Mouse (Mus musculus) hindbrain, embryonic 11.5 days (tissue): ENCODE data around the gene Plppr3. TPM values are rescaled to one million over a fixed set of nuclear protein-coding genes. Genes with fewer than 3 reads are reported as not detected.

Experiments used
- ATAC-seq: fragments of 200-750 bp; cut with Nextera tagmentation; 2 replicates; pipeline ENCODE4 v1.8.0; 2017; ENCODE audit warnings: mild to moderate bottlenecking, moderate TSS enrichment, moderate library complexity; ENCODE audit not compliant: low FRiP score
- DNase-seq: peaks from one replicate; pipeline ENCODE4 v3.0.0-alpha.2; 2015; ENCODE audit warnings: low spot score
- H3K27ac ChIP-seq: fragments of 300-500 bp; sonication (generic); 2 replicates; pipeline ENCODE4 v1.5.1; 2014; ENCODE audit warnings: mild to moderate bottlenecking, low read depth, low read length
- H3K27me3 ChIP-seq: fragments of 300-500 bp; sonication (generic); 2 replicates; pipeline ENCODE4 v1.6.1; 2014; ENCODE audit warnings: mild to moderate bottlenecking, low read length, moderate library complexity, mixed read lengths; ENCODE audit not compliant: control insufficient read depth, insufficient read depth
- H3K36me3 ChIP-seq: fragments of 300-500 bp; sonication (generic); 2 replicates; pipeline ENCODE4 v1.6.1; 2014; ENCODE audit warnings: mild to moderate bottlenecking, low read length, moderate library complexity, mixed read lengths; ENCODE audit not compliant: control insufficient read depth, insufficient read depth
- H3K4me1 ChIP-seq: fragments of 300-500 bp; sonication (generic); replicated peaks from 2 replicates; pipeline ENCODE4 v1.6.1; 2014; ENCODE audit warnings: low read length, mixed read lengths; ENCODE audit not compliant: control insufficient read depth, insufficient read depth
- H3K4me2 ChIP-seq: fragments of 300-500 bp; sonication (generic); replicated peaks from 2 replicates; pipeline ENCODE4 v1.6.1; 2014; ENCODE audit warnings: mild to moderate bottlenecking, low read depth, low read length
- H3K4me3 ChIP-seq: fragments of 300-500 bp; sonication (generic); 2 replicates; pipeline ENCODE4 v1.5.1; 2014; ENCODE audit warnings: low read depth, low read length
- H3K9ac ChIP-seq: fragments of 300-500 bp; sonication (generic); 2 replicates; pipeline ENCODE4 v1.6.1; 2014; ENCODE audit warnings: low read depth, low read length
- H3K9me3 ChIP-seq: fragments of 300-500 bp; sonication (generic); 2 replicates; pipeline ENCODE4 v1.6.1; 2016; ENCODE audit warnings: low read length; ENCODE audit not compliant: control insufficient read depth
- WGBS: fragments of 180-500 bp; shearing (Covaris S2); extraction: QIAGEN DNeasy Blood & Tissue Kit; methylation state at CpG from one replicate; pipeline ENCODE4 v1.1.7; 2014; 5-methylcytosine and 5-hydroxymethylcytosine counted together
- polyA plus RNA-seq: library from polyadenylated mRNA; unstranded; fragments of >200 nt; fragmentation: Nextera tagmentation; extraction: Ambion mirVana; gene quantifications from 2 replicates; pipeline ENCODE4 v1.2.1, GENCODE M21; 2014

The Plppr3 gene
- polyA plus RNA-seq, 1 experiment from 2014 or later: 150 TPM

DNA sequence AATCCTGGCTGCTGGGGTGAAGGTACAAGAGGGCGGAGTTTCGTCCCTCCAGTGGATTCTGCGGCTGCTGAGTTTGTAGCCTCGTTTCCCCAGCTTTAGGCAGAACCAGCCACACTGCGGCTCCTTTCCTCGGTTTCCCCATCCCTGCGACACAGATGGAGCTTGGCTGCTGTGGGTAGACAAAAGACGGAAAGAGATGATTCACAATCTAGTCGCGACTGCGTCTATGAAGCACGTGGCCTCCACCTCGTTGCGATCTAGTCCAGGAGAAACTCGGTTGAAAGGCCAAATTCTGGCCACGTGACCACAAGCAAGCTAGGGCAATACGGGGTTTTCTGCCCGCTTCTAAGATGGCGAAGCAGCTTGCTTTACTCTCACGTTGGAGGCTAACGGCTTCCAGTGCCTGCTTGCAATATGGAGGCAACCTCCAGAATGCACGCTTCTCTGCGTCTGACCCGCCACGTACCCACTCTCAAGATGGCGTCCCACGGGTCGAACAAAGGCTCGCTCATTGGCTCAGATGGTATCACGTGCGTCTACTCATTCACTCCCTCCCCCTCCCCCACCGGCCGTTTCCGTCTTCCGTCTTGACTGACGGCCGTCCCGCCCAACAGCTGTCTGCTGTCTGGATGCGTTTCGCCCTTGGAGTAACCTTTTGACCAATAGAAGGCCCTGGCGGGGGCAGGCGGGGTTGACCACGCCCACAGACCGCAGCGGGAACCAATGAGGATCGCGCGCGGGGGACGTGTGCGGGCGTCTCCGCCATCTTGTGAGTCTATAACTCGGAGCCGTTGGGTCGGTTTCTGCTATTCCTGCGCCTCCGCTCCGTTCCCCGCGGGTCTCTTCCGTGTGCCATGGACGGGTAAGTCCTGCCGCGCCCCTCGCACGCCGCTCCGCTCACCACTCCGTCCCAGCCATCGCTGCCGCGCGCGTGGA, 20.3 kb downstream of the Plppr3 start, which contains the start of gene Ptbp1:
Gene Ptbp1 (plus strand): TSS at position 568 of the 936 bp plus-strand sequence.
- under 1% methylated on average over 73 of the region's 75 CpGs for WGBS
- Histone ChIP-seq H3K4me3 (peak within 1 kb of the TSS; percentile 100), H3K4me2 (peak within 1 kb of the TSS; percentile 99), H3K36me3 (peaks cover 2% of the 10 kb centered on the region; the same call in 1 of the 2 replicates), H3K9me3 (no peaks in the 10 kb centered on the region), H3K9ac (peak within 1 kb of the TSS; percentile 96), H3K27me3 (no peaks in the 10 kb centered on the region), H3K4me1 (peaks cover 38% of the 10 kb centered on the region), H3K27ac (peak within 1 kb of the TSS; percentile 100)
- ATAC-seq (peak; percentile 93), DNase-seq (peak; percentile 100)

GRCm38 (mm10) chr10:79853392-79853791, 21.0 kb downstream of the Plppr3 start:
- Histone ChIP-seq H3K36me3 (0 out of 2 replicates have a peak, but pooled peaks cover 2% of the 10 kb centered on the region), H3K9ac (peak overlapping the region; percentile 89), H3K4me3 (peak overlapping the region; percentile 100), H3K27ac (peak overlapping the region; percentile 100), H3K4me2 (peak overlapping the region; percentile 67), H3K9me3 (no peaks in the 10 kb centered on the region), H3K4me1 (peaks cover 37% of the 10 kb centered on the region), H3K27me3 (no peaks in the 10 kb centered on the region)
- DNase-seq (peak; percentile 77), ATAC-seq (0 out of 2 replicates have a peak, but pooled peaks have one; percentile 20)
- WGBS: 1% methylated on average over 15 of the region's 15 CpGs

DNA sequence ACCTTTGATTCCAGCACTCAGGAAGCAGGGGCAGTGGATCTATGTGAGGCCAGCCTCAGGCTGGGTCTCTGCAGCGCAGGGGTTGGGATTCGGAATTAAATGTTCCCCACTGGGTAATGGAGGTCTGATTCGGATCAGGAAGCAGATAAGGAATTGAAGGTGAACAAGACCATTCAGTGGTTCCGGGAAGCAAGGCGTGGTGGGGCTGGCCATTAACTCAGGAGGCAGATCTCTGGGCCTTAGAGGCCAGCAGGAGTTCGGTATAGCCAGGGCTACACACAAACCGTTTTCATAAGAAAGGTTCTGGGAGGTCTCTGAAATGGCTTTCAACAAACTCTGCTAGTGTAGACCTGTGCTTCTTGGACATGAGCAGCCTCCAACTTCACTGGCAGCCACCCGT, 21.6 kb downstream of the Plppr3 start:
- H3K9ac ChIP-seq: peak overlapping the region; percentile 89
- H3K4me3 ChIP-seq: peak overlapping the region; percentile 100
- H3K4me1 ChIP-seq: peaks cover 32% of the 10 kb centered on the region
- peak overlapping the region; percentile 100 for H3K27ac ChIP-seq
- H3K9me3 ChIP-seq: no peaks in the 10 kb centered on the region
- peak overlapping the region; percentile 67 for H3K4me2 ChIP-seq
- 35% methylated on average over 8 of the region's 8 CpGs for WGBS
- no peaks in the 10 kb centered on the region for H3K27me3 ChIP-seq
- DNase-seq: no peak
- H3K36me3 ChIP-seq: 0 out of 2 replicates have a peak, but pooled peaks cover 2% of the 10 kb centered on the region
- ATAC-seq: no peak

DNA sequence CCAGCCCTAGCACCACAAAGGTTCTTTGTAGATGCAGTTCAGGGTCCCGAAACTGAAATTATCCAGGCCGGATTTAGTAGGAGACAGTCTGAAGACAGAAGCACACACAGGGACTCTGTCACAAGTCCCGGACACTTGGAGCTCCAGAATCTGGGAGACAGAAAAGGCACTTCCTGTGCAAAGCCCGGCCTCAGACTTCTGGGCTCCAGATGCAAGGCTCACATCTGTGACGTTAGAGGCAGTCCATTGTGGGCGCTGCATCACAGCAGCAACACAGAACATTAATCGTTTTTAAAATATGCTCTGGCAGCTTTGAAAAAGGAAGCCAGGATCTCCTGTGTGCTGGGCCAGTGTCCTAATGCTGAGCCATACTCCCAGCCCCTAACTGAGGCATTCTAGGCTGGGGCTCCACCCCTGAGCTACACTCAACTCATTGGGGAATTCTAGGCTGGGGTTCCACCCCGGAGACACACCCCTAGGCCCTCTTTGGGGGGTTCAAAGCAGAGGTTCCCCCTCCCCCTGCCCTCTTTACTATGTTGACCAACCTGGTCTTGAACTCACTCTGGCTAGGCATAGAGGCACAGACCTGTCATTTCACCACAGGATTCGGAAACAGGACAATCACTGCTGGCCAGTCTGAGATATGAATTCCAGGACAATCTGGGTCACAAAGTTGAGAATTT, 22.2 kb downstream of the Plppr3 start:
- Histone ChIP-seq H3K9ac (peak overlapping the region; percentile 89), H3K27ac (peak overlapping the region; percentile 100), H3K36me3 (0 out of 2 replicates have a peak, but pooled peaks cover 2% of the 10 kb centered on the region), H3K4me3 (peak overlapping the region; percentile 100), H3K4me1 (peaks cover 26% of the 10 kb centered on the region), H3K27me3 (no peaks in the 10 kb centered on the region), H3K9me3 (no peaks in the 10 kb centered on the region), H3K4me2 (peak overlapping the region; percentile 67)
- WGBS: 65% methylated on average over 9 of the region's 9 CpGs
- DNase-seq: no peak
- no peak for ATAC-seq

GRCm38 (mm10) chr10:79851653-79852052, 22.8 kb downstream of the Plppr3 start:
- Histone ChIP-seq H3K4me1 (peaks cover 22% of the 10 kb centered on the region), H3K27me3 (no peaks in the 10 kb centered on the region), H3K9ac (no peak overlapping the region), H3K4me2 (no peak overlapping the region), H3K27ac (peak overlapping the region; percentile 100), H3K36me3 (no peaks in the 10 kb centered on the region), H3K4me3 (peak overlapping the region; percentile 10; the same call in 1 of the 2 replicates), H3K9me3 (no peaks in the 10 kb centered on the region)
- DNase-seq (no peak), ATAC-seq (no peak)
- WGBS: 84% methylated on average over 3 of the region's 3 CpGs

DNA sequence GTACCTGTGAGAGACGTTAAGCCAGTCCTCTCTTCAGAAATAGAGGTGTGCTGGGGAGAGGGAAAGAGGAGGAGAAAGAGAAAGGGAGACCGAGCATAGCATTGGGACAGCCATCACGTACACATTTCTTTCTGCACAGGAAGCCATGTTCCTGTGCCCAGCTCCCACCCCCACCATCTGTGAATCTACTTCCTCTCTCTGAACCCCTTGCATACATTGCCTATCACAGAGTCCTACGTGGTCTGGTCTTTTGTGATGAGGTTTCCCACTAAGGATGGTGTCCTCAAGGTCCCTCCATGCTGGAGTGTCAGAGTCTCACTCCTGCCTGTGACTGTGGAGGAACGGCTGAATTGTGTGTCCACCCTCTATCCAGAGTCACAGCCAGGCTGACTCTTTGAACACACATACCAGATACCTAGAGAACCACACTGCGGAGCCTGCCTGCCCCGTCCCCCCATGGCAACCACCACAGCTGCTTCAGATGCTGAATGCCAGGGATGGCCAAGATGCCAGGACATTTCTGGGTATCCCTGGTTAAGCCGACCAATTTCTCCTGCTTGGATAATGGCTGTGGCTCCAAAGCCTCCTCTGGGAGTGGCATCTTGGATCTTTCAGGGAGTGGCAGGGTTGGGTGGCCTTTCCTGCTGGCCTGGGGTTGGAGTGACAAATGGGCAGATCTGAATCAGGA, 24.3 kb downstream of the Plppr3 start:
- Histone ChIP-seq H3K36me3 (no peaks in the 10 kb centered on the region), H3K27me3 (no peaks in the 10 kb centered on the region), H3K4me2 (no peak overlapping the region), H3K9ac (no peak overlapping the region), H3K4me1 (peaks cover 14% of the 10 kb centered on the region), H3K4me3 (no peak overlapping the region), H3K27ac (no peak overlapping the region), H3K9me3 (no peaks in the 10 kb centered on the region)
- no peak for DNase-seq
- no peak for ATAC-seq
- WGBS: 85% methylated on average over 8 of the region's 8 CpGs

DNA sequence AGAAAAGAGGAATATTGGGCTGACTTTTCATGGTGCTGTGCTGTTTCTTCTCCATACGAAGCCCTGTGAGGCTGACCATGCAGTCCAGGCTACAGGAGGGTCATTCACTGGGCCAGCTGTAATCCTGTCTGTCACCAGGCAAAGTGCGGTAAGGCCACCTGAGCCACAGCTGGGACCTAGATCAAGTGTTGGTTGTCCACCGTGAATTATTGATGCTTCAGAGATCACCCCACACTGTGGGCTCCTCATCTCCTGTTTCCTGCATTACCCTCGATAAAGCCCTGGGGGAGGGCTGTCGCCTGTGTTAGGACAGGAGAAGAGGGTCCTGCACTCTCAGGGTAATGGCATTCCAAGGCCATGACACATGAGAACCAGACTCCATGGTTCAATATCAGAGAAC, 27.9 kb downstream of the Plppr3 start:
- H3K4me2 ChIP-seq: no peak overlapping the region
- ATAC-seq: no peak
- WGBS: 63% methylated on average over 5 of the region's 5 CpGs
- no peak overlapping the region for H3K9ac ChIP-seq
- H3K36me3 ChIP-seq: no peaks in the 10 kb centered on the region
- no peak overlapping the region for H3K4me3 ChIP-seq
- H3K27ac ChIP-seq: no peak overlapping the region
- peaks cover 1% of the 10 kb centered on the region; the same call in 1 of the 2 replicates for H3K4me1 ChIP-seq
- DNase-seq: no peak
- H3K27me3 ChIP-seq: no peaks in the 10 kb centered on the region
- no peaks in the 10 kb centered on the region for H3K9me3 ChIP-seq

DNA sequence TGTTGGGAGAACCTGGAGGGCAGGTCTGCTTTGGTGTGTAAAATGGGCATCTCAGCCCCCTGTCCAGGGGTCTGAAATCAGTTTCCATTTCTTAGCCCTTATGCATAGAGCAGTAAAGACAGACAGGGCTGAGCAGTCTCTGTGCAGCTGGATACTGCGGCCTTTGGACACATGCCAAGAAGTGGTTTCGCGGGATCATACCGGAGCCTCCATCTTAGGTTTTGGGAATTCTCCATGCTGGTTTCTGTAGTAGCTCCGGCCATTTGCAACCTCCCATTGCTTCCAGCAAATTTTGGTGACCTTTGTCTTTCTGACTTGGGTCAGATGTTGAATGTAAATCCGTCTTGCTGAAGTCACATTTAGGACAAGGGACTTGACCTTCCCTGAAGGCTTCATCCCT, 31.0 kb downstream of the Plppr3 start:
- no peak for ATAC-seq
- no peaks in the 10 kb centered on the region for H3K4me1 ChIP-seq
- no peak overlapping the region for H3K4me2 ChIP-seq
- no peak overlapping the region for H3K27ac ChIP-seq
- H3K9ac ChIP-seq: no peak overlapping the region
- H3K36me3 ChIP-seq: no peaks in the 10 kb centered on the region
- 81% methylated on average over 6 of the region's 6 CpGs for WGBS
- H3K9me3 ChIP-seq: no peaks in the 10 kb centered on the region
- H3K27me3 ChIP-seq: no peaks in the 10 kb centered on the region
- DNase-seq: no peak
- no peak overlapping the region for H3K4me3 ChIP-seq
